Mouse (Mus musculus): ENCODE data around the gene Cd5. TPM values are rescaled to one million over a fixed set of nuclear protein-coding genes. Genes with fewer than 3 reads are reported as not detected.

The Cd5 gene
- total and polyA plus RNA-seq, 3 experiments: 0.11 to 0.80 (median 0.26) TPM

- peaks cover 3% of the 10 kb centered on the region; the same call in 1 of the 2 replicates for H3K4me1 ChIP-seq (ENCODE audit: control insufficient read depth, insufficient read depth, low read length)
- H3K27me3 ChIP-seq (ENCODE audit: control insufficient read depth, insufficient read depth, low read length): no peaks in the 10 kb centered on the region
- H3K4me3 ChIP-seq: no peak overlapping the region
- no peaks in the 10 kb centered on the region for H3K79me2 ChIP-seq (replicated peaks; ENCODE audit: control insufficient read depth, insufficient read depth, low read length)
- TF ChIP-seq CTCF (IDR thresholded peaks at IDR 0.05) (no peak), EP300 (IDR thresholded peaks at IDR 0.05; ENCODE audit: insufficient read depth, low read depth, low read length) (no peak)
- no peak overlapping the region for H3K27ac ChIP-seq
- no peak for DNase-seq
- H3K9ac ChIP-seq (ENCODE audit: low read depth, low read length): no peak overlapping the region
- WGBS: 27% methylated on average over 13 of the region's 13 CpGs
- no peaks in the 10 kb centered on the region for H3K36me3 ChIP-seq (ENCODE audit: control insufficient read depth, insufficient read depth, low read length)
- intact Hi-C loops (cut with DNase I): no loop called here
Measured at GRCm38 (mm10) chr19:10723084-10723483, 15.7 kb downstream of the Cd5 start.

- Histone ChIP-seq H3K27ac (no peak overlapping the region), H3K27me3 (ENCODE audit: control insufficient read depth, insufficient read depth, low read length) (no peaks in the 10 kb centered on the region), H3K36me3 (ENCODE audit: control insufficient read depth, insufficient read depth, low read length) (no peaks in the 10 kb centered on the region), H3K79me2 (replicated peaks; ENCODE audit: control insufficient read depth, insufficient read depth, low read length) (no peaks in the 10 kb centered on the region), H3K4me1 (ENCODE audit: control insufficient read depth, insufficient read depth, low read length) (peaks cover 3% of the 10 kb centered on the region; the same call in 1 of the 2 replicates), H3K9ac (ENCODE audit: low read depth, low read length) (no peak overlapping the region), H3K4me3 (no peak overlapping the region)
- WGBS: 49% methylated on average over 5 of the region's 5 CpGs
- intact Hi-C loops (cut with DNase I): no loop called here
- TF ChIP-seq EP300 (IDR thresholded peaks at IDR 0.05; ENCODE audit: insufficient read depth, low read depth, low read length): no peak
- no peak for TF ChIP-seq CTCF (IDR thresholded peaks at IDR 0.05)
- TF ChIP-seq POLR2A (IDR thresholded peaks at IDR 0.05; ENCODE audit: insufficient read depth, low read depth, low read length): no peak
- no peak for DNase-seq
Measured at GRCm38 (mm10) chr19:10721064-10721463, 17.7 kb downstream of the Cd5 start.

GRCm38 (mm10) chr19:10720524-10720923, 18.3 kb downstream of the Cd5 start:
- TF ChIP-seq POLR2A (IDR thresholded peaks at IDR 0.05; ENCODE audit: insufficient read depth, low read depth, low read length) (no peak), CTCF (IDR thresholded peaks at IDR 0.05) (no peak), EP300 (IDR thresholded peaks at IDR 0.05; ENCODE audit: insufficient read depth, low read depth, low read length) (no peak)
- H3K9ac ChIP-seq (ENCODE audit: low read depth, low read length): no peak overlapping the region
- H3K79me2 ChIP-seq (replicated peaks; ENCODE audit: control insufficient read depth, insufficient read depth, low read length): no peaks in the 10 kb centered on the region
- intact Hi-C loops (cut with DNase I): no loop called here
- no peak for DNase-seq
- WGBS: 35% methylated on average over 3 of the region's 3 CpGs
- peaks cover 3% of the 10 kb centered on the region; the same call in 1 of the 2 replicates for H3K4me1 ChIP-seq (ENCODE audit: control insufficient read depth, insufficient read depth, low read length)
- no peaks in the 10 kb centered on the region for H3K27me3 ChIP-seq (ENCODE audit: control insufficient read depth, insufficient read depth, low read length)
- H3K4me3 ChIP-seq: peak overlapping the region; percentile 29; the same call in 1 of the 2 replicates
- peak overlapping the region; percentile 59 for H3K27ac ChIP-seq
- H3K36me3 ChIP-seq (ENCODE audit: control insufficient read depth, insufficient read depth, low read length): no peaks in the 10 kb centered on the region

- 77% methylated on average over 2 of the region's 2 CpGs for WGBS
- no peaks in the 10 kb centered on the region for H3K36me3 ChIP-seq (ENCODE audit: control insufficient read depth, insufficient read depth, low read length)
- no peak for TF ChIP-seq CTCF (IDR thresholded peaks at IDR 0.05)
- no peak for TF ChIP-seq EP300 (IDR thresholded peaks at IDR 0.05; ENCODE audit: insufficient read depth, low read depth, low read length)
- no peak for TF ChIP-seq POLR2A (IDR thresholded peaks at IDR 0.05; ENCODE audit: insufficient read depth, low read depth, low read length)
- no peak overlapping the region for H3K9ac ChIP-seq (ENCODE audit: low read depth, low read length)
- H3K27ac ChIP-seq: peak overlapping the region; percentile 59
- H3K4me3 ChIP-seq: no peak overlapping the region
- H3K27me3 ChIP-seq (ENCODE audit: control insufficient read depth, insufficient read depth, low read length): no peaks in the 10 kb centered on the region
- H3K4me1 ChIP-seq (ENCODE audit: control insufficient read depth, insufficient read depth, low read length): peaks cover 3% of the 10 kb centered on the region; the same call in 1 of the 2 replicates
- DNase-seq: no peak
- intact Hi-C loops (cut with DNase I): loop anchor here (5.0 kb wide), 1 partner anchor 163 kb away; the partner anchor contains the start of gene Tmem109
- H3K79me2 ChIP-seq (replicated peaks; ENCODE audit: control insufficient read depth, insufficient read depth, low read length): no peaks in the 10 kb centered on the region
Measured at GRCm38 (mm10) chr19:10719751-10720150, 19.1 kb downstream of the Cd5 start.

- intact Hi-C loops (cut with DNase I): loop anchor here (5.0 kb wide), 1 partner anchor 164 kb away; the partner anchor contains the start of gene Tmem109
- Histone ChIP-seq H3K27ac (no peak overlapping the region), H3K4me3 (no peak overlapping the region), H3K79me2 (replicated peaks; ENCODE audit: control insufficient read depth, insufficient read depth, low read length) (no peaks in the 10 kb centered on the region), H3K9ac (ENCODE audit: low read depth, low read length) (no peak overlapping the region), H3K27me3 (ENCODE audit: control insufficient read depth, insufficient read depth, low read length) (no peaks in the 10 kb centered on the region), H3K4me1 (ENCODE audit: control insufficient read depth, insufficient read depth, low read length) (peaks cover 3% of the 10 kb centered on the region; the same call in 1 of the 2 replicates), H3K36me3 (ENCODE audit: control insufficient read depth, insufficient read depth, low read length) (no peaks in the 10 kb centered on the region)
- no peak for TF ChIP-seq CTCF (IDR thresholded peaks at IDR 0.05)
- TF ChIP-seq POLR2A (IDR thresholded peaks at IDR 0.05; ENCODE audit: insufficient read depth, low read depth, low read length): no peak
- TF ChIP-seq EP300 (IDR thresholded peaks at IDR 0.05; ENCODE audit: insufficient read depth, low read depth, low read length): no peak
- WGBS: 38% methylated on average over 7 of the region's 7 CpGs
- DNase-seq: no peak
Measured at GRCm38 (mm10) chr19:10718251-10718775, 20.5 kb downstream of the Cd5 start.

- Histone ChIP-seq H3K27ac (no peak overlapping the region), H3K79me2 (replicated peaks; ENCODE audit: control insufficient read depth, insufficient read depth, low read length) (no peaks in the 10 kb centered on the region), H3K9ac (ENCODE audit: low read depth, low read length) (no peak overlapping the region), H3K27me3 (ENCODE audit: control insufficient read depth, insufficient read depth, low read length) (no peaks in the 10 kb centered on the region), H3K4me3 (no peak overlapping the region), H3K36me3 (ENCODE audit: control insufficient read depth, insufficient read depth, low read length) (no peaks in the 10 kb centered on the region), H3K4me1 (ENCODE audit: control insufficient read depth, insufficient read depth, low read length) (peaks cover 3% of the 10 kb centered on the region; the same call in 1 of the 2 replicates)
- TF ChIP-seq CTCF (IDR thresholded peaks at IDR 0.05): no peak
- TF ChIP-seq POLR2A (IDR thresholded peaks at IDR 0.05; ENCODE audit: insufficient read depth, low read depth, low read length): no peak
- no peak for TF ChIP-seq EP300 (IDR thresholded peaks at IDR 0.05; ENCODE audit: insufficient read depth, low read depth, low read length)
- WGBS: 75% methylated on average over 6 of the region's 6 CpGs
- DNase-seq: no peak
- intact Hi-C loops (cut with DNase I): loop anchor here (5.0 kb wide), 1 partner anchor 167 kb away; the partner anchor contains the start of gene Tmem109
Measured at GRCm38 (mm10) chr19:10715476-10715875, 23.3 kb downstream of the Cd5 start.

All from heart, adult 2 months (tissue).